Mouse (Mus musculus) myocyte (in vitro differentiated cells): ENCODE results near the gene Gm20388. TPM values are rescaled to one million over a fixed set of nuclear protein-coding genes. Genes with fewer than 3 reads are reported as not detected.

Experiments
- H3K27me3 ChIP-seq: one replicate; pipeline ENCODE4 v1.6.1; 2011; ENCODE audit not compliant: control insufficient read depth, insufficient read depth, insufficient read length
- H3K36me3 ChIP-seq: one replicate; pipeline ENCODE4 v1.6.1; 2011; ENCODE audit not compliant: control insufficient read depth, insufficient read depth
- H3K4me2 ChIP-seq: one replicate; pipeline ENCODE4 v1.6.1; 2011; ENCODE audit warnings: low read depth, control low read depth
- H3K4me3 ChIP-seq: one replicate; pipeline ENCODE4 v1.5.1; 2011; ENCODE audit warnings: mild to moderate bottlenecking, control low read depth, moderate library complexity
- H3K79me2 ChIP-seq: one replicate; pipeline ENCODE4 v1.6.1; 2011; ENCODE audit not compliant: control insufficient read depth, insufficient read depth
- H3ac ChIP-seq: one replicate; pipeline ENCODE4 v1.6.1; 2011; ENCODE audit not compliant: control insufficient read depth, insufficient read length
- CEBPB ChIP-seq: IDR thresholded peaks from 2 replicates; pipeline ENCODE4 v1.6.1; 2011; ENCODE audit warnings: mild to moderate bottlenecking, moderate library complexity; ENCODE audit not compliant: poor library complexity, insufficient read depth, severe bottlenecking
- E2F4 ChIP-seq: IDR thresholded peaks from one replicate; pipeline ENCODE4 v1.6.1; 2011; ENCODE audit warnings: mild to moderate bottlenecking, control low read depth, moderate library complexity; ENCODE audit not compliant: insufficient read depth
- MAX ChIP-seq: IDR thresholded peaks from one replicate; pipeline ENCODE4 v1.6.1; 2011; ENCODE audit warnings: low read depth, mild to moderate bottlenecking, control low read depth
- MYOD1 ChIP-seq, 3 experiments: IDR thresholded peaks; one replicate each; pipeline ENCODE4 v1.6.1; 2011; ENCODE audit warnings: control low read depth in 2 of 3, low read depth in 2 of 3, mild to moderate bottlenecking in 2 of 3, moderate library complexity in 1 of 3; ENCODE audit not compliant: insufficient read length in 2 of 3, control insufficient read depth in 1 of 3
- MYOG ChIP-seq, 3 experiments: IDR thresholded peaks; one replicate each; pipeline ENCODE4 v1.6.1; 2011; ENCODE audit warnings: control low read depth in 2 of 3, low read depth in 2 of 3, mild to moderate bottlenecking in 2 of 3; ENCODE audit not compliant: insufficient read length in 2 of 3, control insufficient read depth in 1 of 3, insufficient read depth in 1 of 3
- POLR2A ChIP-seq: IDR thresholded peaks from one replicate; pipeline ENCODE4 v1.6.1; 2011; ENCODE audit warnings: low read depth, mild to moderate bottlenecking, control low read depth, moderate library complexity; ENCODE audit not compliant: insufficient read length
- POLR2AphosphoS2 ChIP-seq: IDR thresholded peaks from one replicate; pipeline ENCODE4 v1.6.1; 2011; ENCODE audit warnings: low read depth, control low read depth; ENCODE audit not compliant: insufficient read length
- REST ChIP-seq: IDR thresholded peaks from one replicate; pipeline ENCODE4 v1.6.1; 2011; ENCODE audit warnings: mild to moderate bottlenecking, control low read depth, moderate library complexity; ENCODE audit not compliant: insufficient read depth, insufficient read length
- SRF ChIP-seq: IDR thresholded peaks from one replicate; pipeline ENCODE4 v1.6.1; 2011; ENCODE audit warnings: low read depth; ENCODE audit not compliant: control insufficient read depth, insufficient read length
- TCF12 ChIP-seq: IDR thresholded peaks from one replicate; pipeline ENCODE4 v1.6.1; 2011; ENCODE audit warnings: mild to moderate bottlenecking, control low read depth; ENCODE audit not compliant: poor library complexity, insufficient read depth, severe bottlenecking
- TCF3 ChIP-seq: IDR thresholded peaks from one replicate; pipeline ENCODE4 v1.6.1; 2011; ENCODE audit warnings: low read depth, control low read depth; ENCODE audit not compliant: insufficient read length
- USF1 ChIP-seq: IDR thresholded peaks from one replicate; pipeline ENCODE4 v1.6.1; 2011; ENCODE audit warnings: low read depth, mild to moderate bottlenecking, control low read depth, moderate library complexity
- polyA plus RNA-seq: library from polyadenylated mRNA; unstranded; fragments of >200 nt; fragmentation: generic; extraction: Trizol; gene quantifications from one replicate; pipeline ENCODE4 v1.2.1, GENCODE M21; 2012; ENCODE audit warnings: missing spikeins

Gene Gm20388
- polyA plus RNA-seq, 1 experiment = 15.3 TPM

GRCm38 (mm10) chr8:119935541-119935940, 24.9 kb downstream of the Gm20388 start:
- H3K4me3 ChIP-seq = no peak overlapping the region
- no peak overlapping the region for H3K4me2 ChIP-seq
- H3K79me2 ChIP-seq = peaks cover 15% of the 10 kb centered on the region
- TF ChIP-seq MYOG (IDR thresholded peaks at IDR 0.05; ENCODE audit: control insufficient read depth in 1 of 3, insufficient read depth in 1 of 3, insufficient read length in 2 of 3, low read depth in 2 of 3) (no peak), CEBPB (no peak), POLR2AphosphoS2 (no peak), USF1 (no peak), MYOD1 (IDR thresholded peaks at IDR 0.05; ENCODE audit: control insufficient read depth in 1 of 3, insufficient read length in 2 of 3, low read depth in 2 of 3) (no peak), MAX (no peak), TCF12 (no peak), SRF (no peak), E2F4 (no peak), REST (no peak), POLR2A (no peak), TCF3 (no peak)
- peaks cover 17% of the 10 kb centered on the region for H3K36me3 ChIP-seq
- H3K27me3 ChIP-seq = no peaks in the 10 kb centered on the region
- H3ac ChIP-seq = no peak overlapping the region

GRCm38 (mm10) chr8:119938481-119938880, 27.8 kb downstream of the Gm20388 start:
- Histone ChIP-seq H3K4me3 (no peak overlapping the region), H3K79me2 (no peaks in the 10 kb centered on the region), H3K4me2 (no peak overlapping the region), H3K36me3 (peaks cover 15% of the 10 kb centered on the region), H3K27me3 (no peaks in the 10 kb centered on the region), H3ac (no peak overlapping the region)
- TF ChIP-seq SRF (no peak), E2F4 (no peak), MYOD1 (IDR thresholded peaks at IDR 0.05; ENCODE audit: control insufficient read depth in 1 of 3, insufficient read length in 2 of 3, low read depth in 2 of 3) (no peak), POLR2AphosphoS2 (no peak), POLR2A (no peak), USF1 (no peak), CEBPB (no peak), MAX (no peak), TCF12 (no peak), MYOG (IDR thresholded peaks at IDR 0.05; ENCODE audit: control insufficient read depth in 1 of 3, insufficient read depth in 1 of 3, insufficient read length in 2 of 3, low read depth in 2 of 3) (no peak), REST (no peak)

- H3K36me3 ChIP-seq = peaks cover 15% of the 10 kb centered on the region
- no peaks in the 10 kb centered on the region for H3K79me2 ChIP-seq
- H3K27me3 ChIP-seq = no peaks in the 10 kb centered on the region
- no peak overlapping the region for H3K4me2 ChIP-seq
- no peak for TF ChIP-seq MAX
- TF ChIP-seq E2F4 = no peak
- no peak for TF ChIP-seq SRF
- no peak for TF ChIP-seq TCF12
- TF ChIP-seq MYOG (IDR thresholded peaks at IDR 0.05; ENCODE audit: control insufficient read depth in 1 of 3, insufficient read depth in 1 of 3, insufficient read length in 2 of 3, low read depth in 2 of 3) = no peak
- no peak for TF ChIP-seq USF1
- no peak for TF ChIP-seq MYOD1 (IDR thresholded peaks at IDR 0.05; ENCODE audit: control insufficient read depth in 1 of 3, insufficient read length in 2 of 3, low read depth in 2 of 3)
- TF ChIP-seq POLR2A = no peak
- TF ChIP-seq TCF3 = no peak
- no peak for TF ChIP-seq CEBPB
- no peak for TF ChIP-seq POLR2AphosphoS2
- no peak for TF ChIP-seq REST
- no peak overlapping the region for H3ac ChIP-seq
- H3K4me3 ChIP-seq = no peak overlapping the region
These were observed 28.7 kb downstream of the Gm20388 start for GRCm38 (mm10) chr8:119939336-119939735.

GRCm38 (mm10) chr8:119941471-119941870, 30.8 kb downstream of the Gm20388 start:
- no peak overlapping the region for H3K4me3 ChIP-seq
- H3K79me2 ChIP-seq = peaks cover 14% of the 10 kb centered on the region
- H3ac ChIP-seq = no peak overlapping the region
- H3K4me2 ChIP-seq = no peak overlapping the region
- TF ChIP-seq USF1 = no peak
- TF ChIP-seq TCF12 = no peak
- TF ChIP-seq CEBPB = no peak
- no peak for TF ChIP-seq MAX
- TF ChIP-seq MYOG (IDR thresholded peaks at IDR 0.05; ENCODE audit: control insufficient read depth in 1 of 3, insufficient read depth in 1 of 3, insufficient read length in 2 of 3, low read depth in 2 of 3) = no peak
- TF ChIP-seq E2F4 = no peak
- peaks cover 15% of the 10 kb centered on the region for H3K36me3 ChIP-seq
- no peaks in the 10 kb centered on the region for H3K27me3 ChIP-seq

- Histone ChIP-seq H3K79me2 (peaks cover 14% of the 10 kb centered on the region), H3K36me3 (peaks cover 12% of the 10 kb centered on the region), H3K4me3 (no peak overlapping the region), H3K4me2 (no peak overlapping the region), H3K27me3 (no peaks in the 10 kb centered on the region), H3ac (no peak overlapping the region)
- TF ChIP-seq USF1 (no peak), POLR2AphosphoS2 (no peak), SRF (no peak), MAX (no peak), MYOD1 (IDR thresholded peaks at IDR 0.05; ENCODE audit: control insufficient read depth in 1 of 3, insufficient read length in 2 of 3, low read depth in 2 of 3) (no peak), TCF12 (no peak), TCF3 (no peak)
These were observed 33.0 kb downstream of the Gm20388 start for GRCm38 (mm10) chr8:119943616-119944015.
